Mouse (Mus musculus): ENCODE results near the gene Wdr90. TPM values are rescaled to one million over a fixed set of nuclear protein-coding genes. Genes with fewer than 3 reads are reported as not detected.
A peak's percentile ranks its signal among the peaks of the same experiment; 100 is the strongest.

Wdr90 gene
- total RNA-seq, 2 experiments from 2014 or later: 1.2 to 2.1 TPM

- peak; percentile 55 for DNase-seq
These were observed 58.3 kb downstream of the Wdr90 start for GRCm38 (mm10) chr17:25802825-25803517.

GRCm38 (mm10) chr17:25801029-25801428 is 60.3 kb downstream of the Wdr90 start:
- DNase-seq: no peak

- DNase-seq: peak; percentile 89
These were observed 64.3 kb downstream of the Wdr90 start, which contains the start of gene Metrn for GRCm38 (mm10) chr17:25796951-25797369. Gene Metrn (minus strand): TSS chr17:25797136.

- peak; percentile 76 for DNase-seq
These were observed 65.0 kb downstream of the Wdr90 start for GRCm38 (mm10) chr17:25796211-25796771.

- DNase-seq: no peak
These were observed 65.7 kb downstream of the Wdr90 start, which contains the start of gene AC134908.4 for GRCm38 (mm10) chr17:25795609-25796092. Gene AC134908.4 (minus strand): TSS chr17:25795659.

GRCm38 (mm10) chr17:25794998-25795397 is 66.3 kb downstream of the Wdr90 start:
- DNase-seq: no peak

Small RNAs within 50 kb of the gene (microRNA-seq; reads per million reads assigned to microRNA genes)
- 0 reads per million in 2 experiments for gene Mir3082 (ENCODE audit: borderline replicate concordance in 2 of 2)

Other genes with a start within 250 kb of the Wdr90 start
- not detected for gene Gng13, start 144.3 kb downstream of the Wdr90 start, total RNA-seq (2021)
- 1 to 10 TPM in 1 of 2 experiments, under 1 TPM in 1; 0.33 to 1.2 TPM for gene Chtf18, start 134.1 kb downstream of the Wdr90 start, total RNA-seq (2021)
- gene Rpusd1, start 133.8 kb downstream of the Wdr90 start, total RNA-seq (2021): 1 to 10 TPM; 2.9 to 3.9 TPM
- gene Mslnl, start 125.5 kb downstream of the Wdr90 start, total RNA-seq (2021): not detected
- gene Msln, start 107.1 kb downstream of the Wdr90 start, total RNA-seq (2021): under 1 TPM; 0.43 to 0.62 TPM
- 10 to 100 TPM; 28.9 to 30.8 TPM for gene Narfl, start 87.7 kb downstream of the Wdr90 start, total RNA-seq (2021)
- gene Haghl, start 75.8 kb downstream of the Wdr90 start, total RNA-seq (2021): 10 to 100 TPM in 1 of 2 experiments, 1 to 10 TPM in 1; 9.0 to 10.5 TPM
- gene Ccdc78, start 74.9 kb downstream of the Wdr90 start, total RNA-seq (2021): not detected
- 10 to 100 TPM; 35.0 to 38.5 TPM for gene Fam173a, start 68.6 kb downstream of the Wdr90 start, total RNA-seq (2021)
- gene AC134908.4, start 65.8 kb downstream of the Wdr90 start, total RNA-seq (2021): not detected
- 10 to 100 TPM; 48.4 to 72.2 TPM for gene Metrn, start 64.4 kb downstream of the Wdr90 start, total RNA-seq (2021)
- 1 to 10 TPM; 1.5 to 1.7 TPM for gene Fbxl16, start 52.4 kb downstream of the Wdr90 start, total RNA-seq (2021)
- 10 to 100 TPM in 1 of 2 experiments, 1 to 10 TPM in 1; 9.3 to 10.5 TPM for gene Wdr24, start 37.9 kb downstream of the Wdr90 start, total RNA-seq (2021)
- gene Jmjd8, start 32.6 kb downstream of the Wdr90 start, total RNA-seq (2021): 10 to 100 TPM; 14.3 to 18.9 TPM
- gene Stub1, start 28.1 kb downstream of the Wdr90 start, total RNA-seq (2021): 10 to 100 TPM; 76.9 to 84.4 TPM
- 10 to 100 TPM; 18.3 to 20.8 TPM for gene Rhbdl1, start 24.2 kb downstream of the Wdr90 start, total RNA-seq (2021)
- 10 to 100 TPM; 13.8 to 16.5 TPM for gene Gm20683, start 19.7 kb downstream of the Wdr90 start, total RNA-seq (2021)
- gene Rhot2, start 16.6 kb downstream of the Wdr90 start, total RNA-seq (2021): 10 to 100 TPM; 54.4 to 76.1 TPM
- 100 to 1,000 TPM; 102 to 114 TPM for gene Mcrip2, start 7.3 kb upstream of the Wdr90 start, total RNA-seq (2021)
- 10 to 100 TPM; 31.9 to 37.0 TPM for gene Mettl26, start 13.6 kb upstream of the Wdr90 start, total RNA-seq (2021)
- under 1 TPM; 0.35 to 0.36 TPM for gene Wfikkn1, start 19.4 kb upstream of the Wdr90 start, total RNA-seq (2021)
- 10 to 100 TPM in 1 of 2 experiments, 1 to 10 TPM in 1; 8.7 to 11.0 TPM for gene Rab40c, start 58.2 kb upstream of the Wdr90 start, total RNA-seq (2021)
- 10 to 100 TPM; 30.0 to 31.9 TPM for gene Pigq, start 83.4 kb upstream of the Wdr90 start, total RNA-seq (2021)
- not detected for gene Nhlrc4, start 83.5 kb upstream of the Wdr90 start, total RNA-seq (2021)
- gene A930017K11Rik, start 91.1 kb upstream of the Wdr90 start, total RNA-seq (2021): not detected
- gene Capn15, start 124.3 kb upstream of the Wdr90 start, total RNA-seq (2021): 1 to 10 TPM; 5.6 to 6.8 TPM
- 10 to 100 TPM; 54.9 to 71.5 TPM for gene Rab11fip3, start 208.1 kb upstream of the Wdr90 start, total RNA-seq (2021)
- 1 to 10 TPM; 2.8 to 3.2 TPM for gene Decr2, start 228.8 kb upstream of the Wdr90 start, total RNA-seq (2021)
- gene Nme4, start 234.1 kb upstream of the Wdr90 start, total RNA-seq (2021): 1 to 10 TPM; 1.2 to 1.7 TPM